Mouse (Mus musculus) liver, postnatal 0 days (tissue): ENCODE results near the gene Tas2r143. TPM values are rescaled to one million over a fixed set of nuclear protein-coding genes. Genes with fewer than 3 reads are reported as not detected.
A peak's percentile ranks its signal among the peaks of the same experiment; 100 is the strongest.

Experiments
- ATAC-seq: fragments of 200-750 bp; cut with Nextera tagmentation; 2 replicates; pipeline ENCODE4 v1.8.0; 2017; ENCODE audit warnings: mild to moderate bottlenecking, moderate library complexity
- DNase-seq: peaks from one replicate; pipeline ENCODE4 v3.0.0-alpha.2; 2016
- H3K27ac ChIP-seq: fragments of 300-500 bp; sonication (generic); 2 replicates; pipeline ENCODE4 v1.5.1; 2014; ENCODE audit warnings: antibody characterized with exemption, moderate library complexity, mild to moderate bottlenecking, low read depth
- H3K27me3 ChIP-seq: fragments of 300-500 bp; sonication (generic); 2 replicates; pipeline ENCODE4 v1.6.1; 2014; ENCODE audit warnings: low read length, control low read depth, mixed read lengths; ENCODE audit not compliant: insufficient read depth
- H3K36me3 ChIP-seq: fragments of 300-500 bp; sonication (generic); replicated peaks from 2 replicates; pipeline ENCODE4 v1.6.1; 2014; ENCODE audit warnings: mild to moderate bottlenecking, control low read depth, low read length, moderate library complexity, mixed read lengths; ENCODE audit not compliant: insufficient read depth
- H3K4me1 ChIP-seq: fragments of 300-500 bp; sonication (generic); 2 replicates; pipeline ENCODE4 v1.6.1; 2014; ENCODE audit warnings: antibody characterized with exemption, mild to moderate bottlenecking, control low read depth; ENCODE audit not compliant: insufficient read depth
- H3K4me2 ChIP-seq: fragments of 300-500 bp; sonication (generic); 2 replicates; pipeline ENCODE4 v1.6.1; 2014; ENCODE audit warnings: low read depth, mild to moderate bottlenecking, low read length, moderate library complexity, mixed read lengths
- H3K4me3 ChIP-seq: fragments of 300-500 bp; sonication (generic); 2 replicates; pipeline ENCODE4 v1.5.1; 2014; ENCODE audit warnings: low read depth, low read length
- H3K9ac ChIP-seq: fragments of 300-500 bp; sonication (generic); replicated peaks from 2 replicates; pipeline ENCODE4 v1.6.1; 2014; ENCODE audit warnings: mild to moderate bottlenecking, moderate library complexity
- H3K9me3 ChIP-seq: fragments of 300-500 bp; sonication (generic); 2 replicates; pipeline ENCODE4 v1.6.1; 2016; ENCODE audit warnings: mild to moderate bottlenecking, control low read depth, low read length, mixed read lengths
- CTCF ChIP-seq: sonication (generic); IDR thresholded peaks from 2 replicates; pipeline ENCODE4 v1.5.1; 2016; ENCODE audit warnings: antibody characterized with exemption, low read depth
- EP300 ChIP-seq: IDR thresholded peaks from 2 replicates; pipeline ENCODE4 v1.6.1; 2016; ENCODE audit warnings: antibody characterized with exemption, low read depth, mild to moderate bottlenecking
- WGBS: fragments of 180-500 bp; shearing (Covaris S2); extraction: QIAGEN DNeasy Blood & Tissue Kit; methylation state at CpG from one replicate; pipeline ENCODE4 v1.1.7; 2014; ENCODE audit not compliant: insufficient replicate concordance; 5-methylcytosine and 5-hydroxymethylcytosine counted together
- polyA plus RNA-seq: library from polyadenylated mRNA; unstranded; fragments of >200 nt; fragmentation: Nextera tagmentation; extraction: Ambion mirVana; gene quantifications from 2 replicates; pipeline ENCODE4 v1.2.1, GENCODE M21; 2015

The Tas2r143 gene
- not detected in 2 replicates for polyA plus RNA-seq

DNA sequence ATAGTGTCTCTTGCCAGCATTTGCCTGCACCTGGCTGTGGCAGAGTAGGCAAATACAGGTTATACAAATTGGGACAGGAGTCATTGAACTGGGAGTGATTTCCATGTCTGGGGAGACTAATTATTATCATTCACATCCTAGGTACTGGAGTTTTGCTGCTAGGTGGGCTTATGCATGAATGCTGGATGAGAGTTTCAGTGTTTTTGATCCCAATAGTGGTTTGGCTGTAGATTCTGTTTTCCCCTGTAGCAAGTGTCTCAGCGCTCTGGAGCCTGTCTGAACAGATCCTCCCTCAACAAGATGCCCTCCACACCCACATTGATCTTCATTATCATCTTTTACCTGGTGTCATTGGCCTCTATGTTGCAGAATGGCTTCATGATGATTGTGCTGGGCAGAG, at the start of gene Tas2r143:
Gene Tas2r143 (plus strand): TSS at position 301 of the 400 bp plus-strand sequence.
- no peak within 1 kb of the TSS for H3K4me2 ChIP-seq
- H3K9ac ChIP-seq = no peak within 1 kb of the TSS
- DNase-seq (no peak), ATAC-seq (no peak)
- no peaks in the 10 kb centered on the region for H3K9me3 ChIP-seq
- H3K4me1 ChIP-seq = peaks cover 12% of the 10 kb centered on the region
- no peaks in the 10 kb centered on the region for H3K27me3 ChIP-seq
- WGBS = 71% methylated on average over 1 of the region's 1 CpGs
- no peak for TF ChIP-seq CTCF
- TF ChIP-seq EP300 = no peak
- H3K27ac ChIP-seq = no peak within 1 kb of the TSS
- no peak within 1 kb of the TSS for H3K4me3 ChIP-seq
- no peaks in the 10 kb centered on the region for H3K36me3 ChIP-seq

DNA sequence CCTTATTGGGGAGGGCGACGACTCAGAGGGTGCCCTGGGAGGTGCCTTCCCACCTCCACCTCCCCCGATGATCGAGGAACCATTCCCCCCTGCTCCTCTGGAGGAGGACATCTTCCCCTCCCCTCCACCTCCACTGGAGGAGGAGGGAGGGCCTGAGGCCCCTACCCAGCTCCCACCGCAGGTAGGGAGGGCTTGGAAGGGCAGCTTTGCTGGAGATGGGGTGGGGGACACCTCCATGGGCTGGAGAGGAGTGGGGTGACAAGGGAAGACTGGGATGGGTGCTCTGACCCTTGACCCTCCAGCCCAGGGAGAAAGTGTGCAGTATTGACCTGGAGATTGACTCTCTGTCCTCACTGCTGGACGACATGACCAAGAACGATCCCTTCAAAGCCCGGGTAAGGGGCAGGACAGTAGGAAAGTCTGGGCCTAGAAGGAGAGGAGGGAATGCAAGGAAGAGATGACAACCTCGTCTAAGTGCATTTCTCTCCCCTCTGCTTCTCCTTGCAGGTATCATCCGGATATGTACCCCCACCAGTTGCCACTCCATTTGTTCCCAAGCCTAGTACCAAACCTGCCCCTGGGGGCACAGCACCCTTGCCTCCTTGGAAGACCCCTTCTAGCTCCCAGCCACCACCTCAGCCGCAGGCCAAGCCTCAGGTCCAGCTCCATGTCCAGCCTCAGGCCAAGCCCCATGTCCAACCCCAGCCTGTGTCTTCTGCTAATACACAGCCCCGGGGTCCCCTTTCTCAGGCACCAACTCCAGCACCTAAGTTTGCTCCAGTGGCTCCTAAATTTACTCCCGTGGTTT, 48.9 kb upstream of the Tas2r143 start:
- Histone ChIP-seq H3K4me3 (peak overlapping the region; percentile 87), H3K4me1 (peaks cover 36% of the 10 kb centered on the region), H3K27me3 (no peaks in the 10 kb centered on the region), H3K9ac (peak overlapping the region; percentile 92), H3K27ac (peak overlapping the region; percentile 66), H3K4me2 (peak overlapping the region; percentile 89), H3K9me3 (no peaks in the 10 kb centered on the region), H3K36me3 (peaks cover 22% of the 10 kb centered on the region)
- TF ChIP-seq EP300 (no peak), CTCF (no peak)
- DNase-seq = no peak
- ATAC-seq = no peak
- WGBS = 29% methylated on average over 13 of the region's 13 CpGs

GRCm38 (mm10) chr6:42351776-42352485, 48.1 kb upstream of the Tas2r143 start:
- Histone ChIP-seq H3K4me3 (peak overlapping the region; percentile 87), H3K4me1 (peaks cover 36% of the 10 kb centered on the region), H3K4me2 (peak overlapping the region; percentile 89), H3K9ac (peak overlapping the region; percentile 92), H3K27me3 (no peaks in the 10 kb centered on the region), H3K27ac (peak overlapping the region; percentile 66), H3K9me3 (no peaks in the 10 kb centered on the region), H3K36me3 (peaks cover 30% of the 10 kb centered on the region)
- TF ChIP-seq CTCF = no peak
- DNase-seq (peak; percentile 54), ATAC-seq (no peak)
- WGBS = 38% methylated on average over 7 of the region's 7 CpGs

DNA sequence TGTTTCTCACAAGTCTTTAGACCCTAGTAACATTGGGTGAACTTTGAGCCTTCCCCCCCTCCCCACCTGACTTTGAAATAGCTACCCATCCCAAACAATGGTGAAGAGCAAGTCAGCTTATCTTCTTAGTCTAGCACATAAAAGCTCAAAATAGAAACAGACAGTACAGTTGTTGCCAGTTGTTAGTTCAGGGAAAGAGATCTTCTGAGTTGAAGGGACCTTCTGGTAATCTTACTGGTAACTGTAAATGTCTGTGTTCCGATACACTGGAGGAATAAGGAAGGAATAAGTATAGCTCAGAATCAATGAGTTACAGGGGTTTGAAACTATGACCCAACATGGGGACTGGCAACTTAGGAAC, 47.6 kb upstream of the Tas2r143 start:
- DNase-seq = no peak
- H3K4me3 ChIP-seq = peak overlapping the region; percentile 87
- H3K27ac ChIP-seq = peak overlapping the region; percentile 66
- no peak overlapping the region; the same call in 1 of the 2 replicates for H3K9ac ChIP-seq
- TF ChIP-seq EP300 = no peak
- TF ChIP-seq CTCF = no peak
- no peaks in the 10 kb centered on the region for H3K9me3 ChIP-seq
- peaks cover 36% of the 10 kb centered on the region for H3K4me1 ChIP-seq
- peaks cover 35% of the 10 kb centered on the region for H3K36me3 ChIP-seq
- H3K27me3 ChIP-seq = no peaks in the 10 kb centered on the region
- WGBS = 49% methylated on average over 1 of the region's 1 CpGs
- H3K4me2 ChIP-seq = peak overlapping the region; percentile 89
- no peak for ATAC-seq

- TF ChIP-seq EP300 (peak; percentile 28; the same call in 1 of the 2 replicates), CTCF (no peak)
- Histone ChIP-seq H3K27me3 (no peaks in the 10 kb centered on the region), H3K9me3 (no peaks in the 10 kb centered on the region), H3K36me3 (peaks cover 42% of the 10 kb centered on the region), H3K9ac (peak overlapping the region; percentile 34), H3K27ac (peak overlapping the region; percentile 66), H3K4me2 (peak overlapping the region; percentile 89), H3K4me3 (peak overlapping the region; percentile 87), H3K4me1 (peaks cover 36% of the 10 kb centered on the region)
- 32% methylated on average over 8 of the region's 8 CpGs for WGBS
- ATAC-seq (no peak), DNase-seq (peak; percentile 56)
These were observed 46.9 kb upstream of the Tas2r143 start for GRCm38 (mm10) chr6:42353180-42353579.
